Mouse (Mus musculus): ENCODE measurements around the gene Arpc4. TPM values are rescaled to one million over a fixed set of nuclear protein-coding genes. Genes with fewer than 3 reads are reported as not detected.
A peak's percentile ranks its signal among the peaks of the same experiment; 100 is the strongest.

Arpc4 gene
- polyA plus RNA-seq, 1 experiment from 2014 or later = 384 TPM

- H3K9ac ChIP-seq = no peak overlapping the region
- no peak overlapping the region for H3K4me3 ChIP-seq
- H3K27me3 ChIP-seq = no peaks in the 10 kb centered on the region
- H3K36me3 ChIP-seq = no peaks in the 10 kb centered on the region
- H3K9me3 ChIP-seq = no peaks in the 10 kb centered on the region
- WGBS = 70% methylated on average over 3 of the region's 3 CpGs
- H3K27ac ChIP-seq = no peak overlapping the region
- H3K4me1 ChIP-seq = no peaks in the 10 kb centered on the region
- H3K4me2 ChIP-seq = no peak overlapping the region
- ATAC-seq (ENCODE audit: insufficient number of reproducible peaks, insufficient read depth, low FRiP score, low TSS enrichment, low read depth) = 0 out of 2 replicates have a peak, but pooled peaks have one; percentile 59
Observed at GRCm38 (mm10) chr6:113433661-113434060, 55.7 kb downstream of the Arpc4 start.

GRCm38 (mm10) chr6:113434691-113435090, 56.8 kb downstream of the Arpc4 start:
- H3K4me1 ChIP-seq = no peaks in the 10 kb centered on the region
- H3K36me3 ChIP-seq = no peaks in the 10 kb centered on the region
- no peak overlapping the region for H3K27ac ChIP-seq
- ATAC-seq (ENCODE audit: insufficient number of reproducible peaks, insufficient read depth, low FRiP score, low TSS enrichment, low read depth) = no peak
- WGBS = 82% methylated on average over 7 of the region's 7 CpGs
- no peak overlapping the region for H3K9ac ChIP-seq
- H3K4me2 ChIP-seq = no peak overlapping the region
- no peaks in the 10 kb centered on the region for H3K27me3 ChIP-seq
- no peaks in the 10 kb centered on the region for H3K9me3 ChIP-seq
- no peak overlapping the region for H3K4me3 ChIP-seq

GRCm38 (mm10) chr6:113435664-113436205, 57.8 kb downstream of the Arpc4 start, which contains the start of gene Cidec:
Gene Cidec (minus strand): TSS chr6:113435760.
- WGBS = 76% methylated on average over 9 of the region's 9 CpGs
- Histone ChIP-seq H3K9ac (no peak within 1 kb of the TSS), H3K9me3 (no peaks in the 10 kb centered on the region), H3K27ac (no peak within 1 kb of the TSS), H3K4me2 (no peak within 1 kb of the TSS), H3K4me1 (no peaks in the 10 kb centered on the region), H3K36me3 (no peaks in the 10 kb centered on the region), H3K4me3 (no peak within 1 kb of the TSS), H3K27me3 (no peaks in the 10 kb centered on the region)
- ATAC-seq (ENCODE audit: insufficient number of reproducible peaks, insufficient read depth, low FRiP score, low TSS enrichment, low read depth) = no peak

GRCm38 (mm10) chr6:113437135-113437534, 59.2 kb downstream of the Arpc4 start:
- Histone ChIP-seq H3K4me2 (no peak overlapping the region), H3K4me3 (no peak overlapping the region), H3K9me3 (no peaks in the 10 kb centered on the region), H3K27ac (no peak overlapping the region), H3K36me3 (no peaks in the 10 kb centered on the region), H3K4me1 (peaks cover 4% of the 10 kb centered on the region), H3K9ac (no peak overlapping the region), H3K27me3 (no peaks in the 10 kb centered on the region)
- WGBS = 76% methylated on average over 12 of the region's 12 CpGs
- no peak for ATAC-seq (ENCODE audit: insufficient number of reproducible peaks, insufficient read depth, low FRiP score, low TSS enrichment, low read depth)

GRCm38 (mm10) chr6:113438721-113439430, 61.0 kb downstream of the Arpc4 start:
- no peak for ATAC-seq (ENCODE audit: insufficient number of reproducible peaks, insufficient read depth, low FRiP score, low TSS enrichment, low read depth)
- no peak overlapping the region for H3K4me3 ChIP-seq
- WGBS = 55% methylated on average over 12 of the region's 12 CpGs

More at GRCm38 (mm10) chr6:113438721-113439430, 61.0 kb downstream of the Arpc4 start:
- Histone ChIP-seq H3K4me2 (no peak overlapping the region), H3K4me1 (peaks cover 15% of the 10 kb centered on the region), H3K27ac (no peak overlapping the region), H3K27me3 (no peaks in the 10 kb centered on the region), H3K9me3 (no peaks in the 10 kb centered on the region), H3K36me3 (no peaks in the 10 kb centered on the region), H3K9ac (no peak overlapping the region)

Small RNA genes within 50 kb of the gene (microRNA-seq; reads per million reads assigned to microRNA genes)
- gene Gm24387 = not detected

Other genes starting within 250 kb of the Arpc4 start
- gene Lhfpl4, start 182.7 kb upstream of the Arpc4 start, polyA plus RNA-seq (2015; fragmentation: Nextera tagmentation; extraction: Ambion mirVana) = 1.8 and 2.5 TPM in 2 replicates
- 31.6 and 37.2 TPM in 2 replicates for gene Mtmr14, start 140.3 kb upstream of the Arpc4 start, polyA plus RNA-seq (2015; fragmentation: Nextera tagmentation; extraction: Ambion mirVana)
- 0.06 and 0.37 TPM in 2 replicates for gene Cpne9, start 95.8 kb upstream of the Arpc4 start, polyA plus RNA-seq (2015; fragmentation: Nextera tagmentation; extraction: Ambion mirVana)
- gene Brpf1, start 71.0 kb upstream of the Arpc4 start, polyA plus RNA-seq (2015; fragmentation: Nextera tagmentation; extraction: Ambion mirVana) = 19.1 and 20.4 TPM in 2 replicates
- gene Ogg1, start 51.1 kb upstream of the Arpc4 start, polyA plus RNA-seq (2015; fragmentation: Nextera tagmentation; extraction: Ambion mirVana) = 13.6 and 13.9 TPM in 2 replicates
- gene Camk1, start 34.1 kb upstream of the Arpc4 start, polyA plus RNA-seq (2015; fragmentation: Nextera tagmentation; extraction: Ambion mirVana) = 95.2 and 97.8 TPM in 2 replicates
- 47.5 and 51.9 TPM in 2 replicates for gene Tada3, start 232 bp upstream of the Arpc4 start, polyA plus RNA-seq (2015; fragmentation: Nextera tagmentation; extraction: Ambion mirVana)
- 4.3 and 5.3 TPM in 2 replicates for gene Ttll3, start 11.1 kb downstream of the Arpc4 start, polyA plus RNA-seq (2015; fragmentation: Nextera tagmentation; extraction: Ambion mirVana)
- gene Rpusd3, start 41.2 kb downstream of the Arpc4 start, polyA plus RNA-seq (2015; fragmentation: Nextera tagmentation; extraction: Ambion mirVana) = 25.3 and 32.1 TPM in 2 replicates
- gene Cidec, start 57.6 kb downstream of the Arpc4 start, polyA plus RNA-seq (2015; fragmentation: Nextera tagmentation; extraction: Ambion mirVana) = not detected in 2 replicates
- 82.7 and 93.2 TPM in 2 replicates for gene Jagn1, start 64.5 kb downstream of the Arpc4 start, polyA plus RNA-seq (2015; fragmentation: Nextera tagmentation; extraction: Ambion mirVana)
- 9.1 and 9.2 TPM in 2 replicates for gene Il17re, start 80.4 kb downstream of the Arpc4 start, polyA plus RNA-seq (2015; fragmentation: Nextera tagmentation; extraction: Ambion mirVana)
- 7.0 and 7.9 TPM in 2 replicates for gene Il17rc, start 93.3 kb downstream of the Arpc4 start, polyA plus RNA-seq (2015; fragmentation: Nextera tagmentation; extraction: Ambion mirVana)
- gene Creld1, start 105.2 kb downstream of the Arpc4 start, polyA plus RNA-seq (2015; fragmentation: Nextera tagmentation; extraction: Ambion mirVana) = 13.9 and 14.6 TPM in 2 replicates
- gene Prrt3, start 123.8 kb downstream of the Arpc4 start, polyA plus RNA-seq (2015; fragmentation: Nextera tagmentation; extraction: Ambion mirVana) = 2.3 and 2.6 TPM in 2 replicates
- gene Emc3, start 153.5 kb downstream of the Arpc4 start, polyA plus RNA-seq (2015; fragmentation: Nextera tagmentation; extraction: Ambion mirVana) = 95.2 and 96.1 TPM in 2 replicates
- gene Fancd2, start 153.6 kb downstream of the Arpc4 start, polyA plus RNA-seq (2015; fragmentation: Nextera tagmentation; extraction: Ambion mirVana) = 13.6 and 14.4 TPM in 2 replicates
- gene Fancd2os, start 222.6 kb downstream of the Arpc4 start, polyA plus RNA-seq (2015; fragmentation: Nextera tagmentation; extraction: Ambion mirVana) = not detected in 2 replicates
- 233 and 240 TPM in 2 replicates for gene Brk1, start 226.7 kb downstream of the Arpc4 start, polyA plus RNA-seq (2015; fragmentation: Nextera tagmentation; extraction: Ambion mirVana)
- gene Vhl, start 245.8 kb downstream of the Arpc4 start, polyA plus RNA-seq (2015; fragmentation: Nextera tagmentation; extraction: Ambion mirVana) = 48.0 and 50.0 TPM in 2 replicates